Mouse (Mus musculus) erythroblast, embryonic 14.5 days (primary cell): ENCODE measurements around the gene Kdm5a. TPM values are rescaled to one million over a fixed set of nuclear protein-coding genes. Genes with fewer than 3 reads are reported as not detected.

Source experiments
- H3K27me3 ChIP-seq: 2 replicates; pipeline ENCODE4 v1.6.1; 2012; ENCODE audit warnings: inconsistent platforms; ENCODE audit not compliant: control insufficient read depth
- H3K36me3 ChIP-seq: 2 replicates; pipeline ENCODE4 v1.6.1; 2012; ENCODE audit warnings: mild to moderate bottlenecking, inconsistent platforms; ENCODE audit not compliant: control insufficient read depth
- H3K4me1 ChIP-seq: 2 replicates; pipeline ENCODE4 v1.6.1; 2012; ENCODE audit warnings: inconsistent platforms; ENCODE audit not compliant: control insufficient read depth
- H3K4me3 ChIP-seq: replicated peaks from 2 replicates; pipeline ENCODE3; 2012; ENCODE audit warnings: moderate library complexity, mild to moderate bottlenecking, inconsistent platforms
- H3K9me3 ChIP-seq: 2 replicates; pipeline ENCODE4 v1.6.1; 2012; ENCODE audit warnings: low read length, inconsistent platforms, mixed read lengths; ENCODE audit not compliant: control insufficient read depth
- GATA1 ChIP-seq: IDR thresholded peaks from 2 replicates; pipeline ENCODE4 v1.6.1; 2012; ENCODE audit warnings: low read length, inconsistent platforms, mixed read lengths
- TAL1 ChIP-seq: IDR thresholded peaks from 3 replicates; pipeline ENCODE4 v1.6.1; 2012; ENCODE audit warnings: low read length, inconsistent platforms, mixed read lengths
- polyA plus RNA-seq: library from polyadenylated mRNA; stranded (reverse); fragments of >175 nt; gene quantifications from 2 replicates; pipeline ENCODE4 v1.2.3, GENCODE M21; 2012

Gene Kdm5a
- polyA plus RNA-seq, 1 experiment: 0.52 TPM

DNA sequence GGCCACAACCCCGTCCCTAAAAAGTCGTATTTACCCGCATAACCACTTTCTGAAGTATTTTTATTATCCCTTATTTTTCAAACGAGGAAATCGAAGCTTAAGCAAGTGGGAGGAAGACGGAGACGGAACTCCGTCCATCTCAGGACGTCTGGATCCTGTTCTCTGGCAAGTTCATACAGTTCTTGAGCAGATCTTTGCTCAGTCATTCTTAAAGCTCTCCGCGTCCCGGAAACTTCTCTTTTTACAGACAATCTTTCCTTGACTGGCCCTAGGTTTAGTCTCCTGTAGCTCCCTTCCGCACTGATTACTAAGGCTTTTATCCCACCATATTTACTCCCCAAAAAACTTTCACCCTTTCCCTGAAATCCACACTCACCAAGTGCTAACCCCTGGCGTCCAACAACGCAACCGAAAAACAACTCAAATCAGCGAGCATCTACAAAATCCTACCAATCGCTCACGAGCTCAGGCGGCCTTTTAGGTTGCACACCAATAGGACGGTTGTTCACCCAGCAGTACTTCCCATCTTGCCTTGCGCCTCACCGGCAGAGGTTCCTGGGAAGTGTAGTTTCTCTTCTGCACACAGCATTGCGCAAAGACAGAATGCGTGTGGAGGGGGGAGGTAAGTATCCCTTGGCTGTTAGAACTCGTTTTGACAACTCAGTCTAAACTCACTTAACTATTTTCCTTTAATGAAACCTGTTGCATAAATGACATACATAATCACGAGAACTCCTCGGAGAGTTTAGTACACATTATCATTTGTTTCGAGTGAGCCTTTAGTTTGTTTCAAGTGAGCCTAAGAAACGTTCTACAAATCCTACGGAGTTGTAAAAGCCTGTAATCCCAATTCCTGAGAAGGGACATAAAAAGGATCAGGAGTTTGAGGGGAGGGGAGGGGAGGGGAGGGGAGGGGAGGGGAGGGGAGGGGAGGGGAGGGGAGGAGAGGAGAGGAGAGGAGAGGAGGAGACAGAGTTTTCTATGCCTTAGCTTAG, 6.7 kb upstream of the Kdm5a start:
- Histone ChIP-seq H3K4me3 (peak overlapping the region; percentile 69), H3K36me3 (peaks cover 29% of the 10 kb centered on the region), H3K27me3 (no peaks in the 10 kb centered on the region), H3K4me1 (peaks cover 30% of the 10 kb centered on the region), H3K9me3 (no peaks in the 10 kb centered on the region)
- TF ChIP-seq TAL1: no peak
- no peak; the same call in 1 of the 2 replicates for TF ChIP-seq GATA1

DNA sequence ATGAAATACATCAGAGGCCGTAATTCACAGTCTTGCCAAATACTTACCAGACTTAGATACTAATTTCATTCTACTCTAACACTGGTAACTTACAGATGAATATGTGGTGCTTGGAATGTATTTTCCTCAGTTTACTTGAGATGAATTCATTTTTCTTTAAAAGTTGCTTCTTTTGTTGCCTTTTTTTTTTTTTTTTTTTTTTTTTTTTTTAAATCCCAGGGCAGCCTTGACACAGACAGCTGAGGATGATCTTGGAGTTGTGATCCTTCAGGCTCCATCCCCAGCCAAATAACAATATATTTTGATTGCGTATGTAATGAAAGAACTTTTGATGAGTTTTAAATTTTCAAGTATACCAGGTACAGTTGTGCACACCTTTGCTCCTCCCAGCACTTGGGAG, 1.8 kb upstream of the Kdm5a start:
- no peaks in the 10 kb centered on the region for H3K27me3 ChIP-seq
- no peaks in the 10 kb centered on the region for H3K9me3 ChIP-seq
- H3K4me1 ChIP-seq: peaks cover 38% of the 10 kb centered on the region
- peaks cover 11% of the 10 kb centered on the region for H3K36me3 ChIP-seq
- no peak for TF ChIP-seq GATA1
- TF ChIP-seq TAL1: no peak
- no peak overlapping the region for H3K4me3 ChIP-seq

DNA sequence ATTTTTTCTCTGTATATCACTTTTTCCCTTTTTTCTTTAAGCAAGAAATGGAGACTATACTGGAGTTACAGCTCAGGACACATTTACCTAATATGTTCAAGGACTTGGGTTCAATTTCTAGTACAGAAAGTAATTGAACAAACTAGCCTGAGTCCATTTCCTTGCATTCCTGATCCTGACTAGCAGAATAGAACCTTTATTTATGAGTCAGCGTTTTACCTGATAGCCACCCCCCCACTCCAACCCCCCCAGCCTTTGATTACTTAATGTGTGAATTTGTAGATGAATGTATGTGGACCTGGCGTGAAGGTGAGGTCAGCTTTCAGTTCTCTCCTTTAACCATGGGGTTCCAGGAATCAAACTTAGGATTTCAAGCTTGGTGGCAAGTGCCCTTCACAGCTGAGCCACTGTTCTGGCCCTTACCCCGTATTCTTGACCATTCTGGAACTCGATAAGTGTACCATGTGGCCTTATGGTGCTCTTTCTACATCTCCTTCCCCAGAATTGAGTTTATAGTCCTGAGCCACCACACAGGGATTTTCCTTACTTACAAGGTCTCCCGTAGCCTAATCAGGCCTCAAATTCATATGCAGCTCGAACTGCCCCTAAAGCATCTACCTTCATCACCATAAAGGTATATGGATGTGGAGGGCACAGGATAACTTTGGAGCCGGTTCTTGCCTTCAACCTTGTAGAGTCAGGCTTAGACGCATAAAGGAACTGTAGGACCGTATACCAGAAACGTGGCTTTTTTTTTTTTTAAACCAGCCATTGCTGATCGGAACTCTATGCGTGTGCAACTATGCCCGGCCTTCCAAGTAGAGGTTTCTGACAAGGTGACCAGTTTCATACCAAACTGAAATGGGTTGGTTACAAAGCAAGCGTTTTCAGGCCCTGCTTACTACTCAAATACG, 893 bp upstream of the Kdm5a start:
- H3K4me3 ChIP-seq: peak overlapping the region; percentile 88
- H3K27me3 ChIP-seq: no peaks in the 10 kb centered on the region
- peaks cover 21% of the 10 kb centered on the region for H3K36me3 ChIP-seq
- TF ChIP-seq GATA1 (no peak), TAL1 (no peak)
- H3K9me3 ChIP-seq: no peaks in the 10 kb centered on the region
- H3K4me1 ChIP-seq: peaks cover 33% of the 10 kb centered on the region

DNA sequence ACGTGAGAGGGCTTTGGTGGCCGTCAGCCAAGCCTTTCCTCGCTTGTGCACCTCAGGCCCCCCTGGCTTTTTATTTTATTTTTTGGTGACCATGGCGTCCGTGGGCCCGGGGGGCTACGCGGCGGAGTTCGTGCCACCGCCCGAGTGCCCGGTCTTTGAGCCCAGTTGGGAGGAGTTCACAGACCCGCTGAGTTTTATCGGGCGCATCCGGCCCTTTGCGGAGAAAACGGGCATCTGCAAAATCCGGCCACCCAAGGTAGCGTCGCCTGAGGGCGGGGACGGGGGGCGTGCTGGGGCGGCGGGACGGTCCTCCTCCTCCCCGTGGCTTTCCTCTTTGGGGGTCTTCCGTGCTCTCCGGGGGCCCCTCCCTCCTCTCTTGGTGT, 590 bp downstream of the Kdm5a start:
- peaks cover 31% of the 10 kb centered on the region for H3K4me1 ChIP-seq
- no peaks in the 10 kb centered on the region for H3K9me3 ChIP-seq
- peak overlapping the region; percentile 88 for H3K4me3 ChIP-seq
- H3K27me3 ChIP-seq: no peaks in the 10 kb centered on the region
- TF ChIP-seq GATA1: no peak
- no peak for TF ChIP-seq TAL1
- H3K36me3 ChIP-seq: peaks cover 35% of the 10 kb centered on the region

DNA sequence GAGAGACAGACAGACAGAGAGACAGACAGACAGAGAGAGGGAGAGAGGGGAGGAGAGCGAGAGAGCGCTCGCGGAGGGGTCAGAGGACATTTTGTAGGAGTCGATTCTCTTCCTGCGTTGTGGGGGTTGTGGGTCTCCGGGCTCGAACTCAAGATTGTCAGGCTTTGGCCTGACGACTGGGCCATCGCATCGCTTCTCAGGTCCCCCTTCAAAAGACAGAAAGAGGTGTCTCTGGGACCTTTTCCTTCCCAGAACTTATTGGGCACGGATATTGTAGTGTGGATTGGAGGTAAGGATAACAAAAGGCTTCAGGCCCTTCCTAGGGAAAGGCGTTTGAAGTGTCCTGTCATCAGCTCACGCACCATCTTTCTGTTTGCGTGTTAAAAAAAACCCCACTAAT, 1.1 kb downstream of the Kdm5a start:
- TF ChIP-seq GATA1 (no peak), TAL1 (no peak)
- H3K4me1 ChIP-seq: peaks cover 31% of the 10 kb centered on the region
- no peaks in the 10 kb centered on the region for H3K27me3 ChIP-seq
- peaks cover 40% of the 10 kb centered on the region for H3K36me3 ChIP-seq
- H3K4me3 ChIP-seq: peak overlapping the region; percentile 88
- H3K9me3 ChIP-seq: no peaks in the 10 kb centered on the region

DNA sequence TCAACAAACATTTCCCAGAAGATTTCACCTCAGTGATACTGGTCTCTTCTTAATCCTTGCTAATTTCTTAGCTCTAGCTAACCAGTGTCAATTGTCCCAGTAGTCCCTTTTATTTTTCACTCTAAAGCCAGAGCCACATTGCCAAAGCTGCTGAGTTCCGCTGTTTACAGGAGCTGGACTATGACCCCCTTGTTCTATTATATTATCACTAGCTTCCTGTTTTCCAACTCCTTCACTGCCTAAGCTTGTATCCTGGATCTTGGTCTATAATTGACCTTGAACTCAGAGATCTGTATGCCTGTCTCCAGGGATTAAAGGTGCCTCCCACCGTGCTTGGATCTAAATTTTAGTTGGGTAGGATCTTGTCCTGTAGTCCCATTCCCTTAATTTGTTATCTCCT, 12.8 kb downstream of the Kdm5a start:
- Histone ChIP-seq H3K27me3 (no peaks in the 10 kb centered on the region), H3K9me3 (0 out of 2 replicates have a peak, but pooled peaks cover 3% of the 10 kb centered on the region), H3K36me3 (peaks cover 93% of the 10 kb centered on the region), H3K4me3 (no peak overlapping the region), H3K4me1 (no peaks in the 10 kb centered on the region)
- TF ChIP-seq TAL1: no peak

DNA sequence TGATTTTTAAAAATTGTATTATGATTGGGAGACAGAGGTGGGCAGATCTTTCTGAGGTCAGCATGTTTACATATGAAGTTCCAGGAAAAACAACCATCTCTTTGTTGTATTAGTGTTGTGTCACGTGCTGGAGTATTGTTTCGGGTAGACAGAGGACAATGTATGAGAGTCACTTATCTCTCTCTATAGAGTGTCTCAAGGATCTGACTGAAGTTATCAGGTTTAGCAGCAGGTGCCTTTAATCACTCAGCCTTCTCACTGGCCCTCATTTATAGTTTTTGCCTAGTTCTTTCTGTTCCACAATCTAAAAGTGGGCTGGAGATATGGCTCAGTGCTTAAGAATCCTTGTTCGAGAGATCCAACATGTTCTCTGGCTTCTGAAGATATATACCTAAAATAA, 26.1 kb downstream of the Kdm5a start:
- Histone ChIP-seq H3K36me3 (peaks cover 94% of the 10 kb centered on the region), H3K9me3 (no peaks in the 10 kb centered on the region), H3K4me1 (peaks cover 5% of the 10 kb centered on the region), H3K27me3 (no peaks in the 10 kb centered on the region), H3K4me3 (no peak overlapping the region)
- TF ChIP-seq GATA1 (no peak), TAL1 (no peak)

DNA sequence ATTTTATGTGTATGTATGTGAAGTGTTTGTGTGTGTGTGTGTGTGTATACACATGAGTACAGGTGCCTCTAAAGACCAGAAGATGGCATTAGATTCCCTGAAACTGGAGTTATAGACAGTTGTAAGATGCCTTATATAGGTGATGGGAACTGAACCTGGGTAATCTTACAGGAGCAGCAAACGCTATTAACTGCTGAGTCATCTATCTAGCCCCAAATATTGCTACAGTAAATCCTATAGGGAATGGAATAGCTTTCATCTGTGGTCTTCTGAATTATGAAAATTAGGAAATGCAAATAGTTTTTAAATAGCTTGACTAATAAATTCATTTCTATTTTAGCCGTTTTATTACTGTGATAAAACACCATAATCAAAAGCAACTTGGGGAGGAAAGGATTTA, 28.9 kb downstream of the Kdm5a start:
- peaks cover 12% of the 10 kb centered on the region for H3K4me1 ChIP-seq
- no peaks in the 10 kb centered on the region for H3K27me3 ChIP-seq
- no peak overlapping the region for H3K4me3 ChIP-seq
- no peaks in the 10 kb centered on the region for H3K9me3 ChIP-seq
- TF ChIP-seq GATA1 (no peak), TAL1 (no peak)
- peaks cover 97% of the 10 kb centered on the region for H3K36me3 ChIP-seq
